Mouse (Mus musculus) CD4-positive naive resting alpha-beta T cell, adult 76 days (primary cell): Measurements from ENCODE around the gene Lce1f. TPM values are rescaled to one million over a fixed set of nuclear protein-coding genes. Genes with fewer than 3 reads are reported as not detected.

Source experiments
- total RNA-seq: library from RNA; stranded (reverse); gene quantifications from one replicate; pipeline ENCODE4 v1.2.4, GENCODE M21; 2023

Lce1f gene
- total RNA-seq, result not detected

DNA sequence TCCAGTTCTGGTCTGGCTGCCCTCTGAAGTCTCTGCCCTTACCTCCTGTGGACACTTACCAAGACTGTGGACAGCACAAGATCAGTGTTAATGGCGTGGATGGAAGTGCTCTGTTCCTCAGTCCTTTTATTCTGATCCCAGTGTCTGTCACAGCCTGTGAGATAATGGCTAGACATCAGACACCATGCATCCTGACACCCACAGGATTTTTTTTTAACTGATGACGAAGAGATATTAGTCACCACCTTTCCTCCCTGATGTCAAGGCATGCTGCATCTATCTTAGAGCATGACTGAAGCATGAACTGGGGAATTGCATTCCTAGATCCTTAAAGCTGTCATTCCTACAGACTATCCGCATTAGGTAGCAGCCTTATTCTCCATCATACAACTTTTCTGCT is at the start of gene Lce1f:
Gene Lce1f, minus strand, starts transcription at position 101 of the 400 bp plus-strand sequence.

DNA sequence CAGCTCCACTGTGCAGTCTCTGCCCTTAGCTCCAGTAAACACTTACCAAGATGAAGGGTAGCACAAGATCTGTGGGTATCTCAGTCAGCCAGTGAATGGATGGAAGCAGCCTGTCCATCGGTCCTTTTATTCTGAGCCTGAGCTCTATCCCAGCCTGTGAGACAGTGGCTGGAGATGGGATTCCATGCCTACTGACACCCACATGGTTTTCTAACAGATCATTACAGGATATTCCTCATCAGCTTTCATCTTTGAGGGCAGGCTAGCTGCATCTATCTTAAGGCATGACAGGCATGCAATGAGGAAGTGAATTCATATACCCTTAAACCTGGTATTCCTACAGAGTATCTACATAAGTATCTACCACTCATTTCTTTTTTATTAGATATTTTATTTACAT is 44.8 kb upstream of the Lce1f start, which contains the start of gene Lce1h:
Gene Lce1h, minus strand, starts transcription at position 101 of the 400 bp plus-strand sequence.

DNA sequence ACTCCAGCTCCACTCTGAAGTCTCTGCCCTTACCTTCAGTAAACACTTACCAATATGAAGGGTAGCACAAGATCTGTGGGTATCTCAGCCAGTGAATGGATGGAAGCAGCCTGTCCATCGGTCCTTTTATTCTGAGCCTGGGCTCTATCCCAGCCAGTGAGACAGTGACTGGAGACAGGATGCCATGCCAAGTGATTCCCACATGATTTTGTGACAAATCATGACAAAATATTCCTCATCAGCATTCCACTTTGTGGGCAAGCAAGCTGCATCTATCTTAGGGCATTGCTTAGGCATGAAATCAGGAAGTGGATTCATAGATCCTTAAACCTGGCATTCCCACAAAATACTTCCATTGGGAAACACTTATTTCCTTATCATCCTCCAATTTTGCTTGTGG is 32.1 kb upstream of the Lce1f start, which contains the start of gene Lce1g:
Gene Lce1g, minus strand, starts transcription at position 101 of the 400 bp plus-strand sequence.

DNA sequence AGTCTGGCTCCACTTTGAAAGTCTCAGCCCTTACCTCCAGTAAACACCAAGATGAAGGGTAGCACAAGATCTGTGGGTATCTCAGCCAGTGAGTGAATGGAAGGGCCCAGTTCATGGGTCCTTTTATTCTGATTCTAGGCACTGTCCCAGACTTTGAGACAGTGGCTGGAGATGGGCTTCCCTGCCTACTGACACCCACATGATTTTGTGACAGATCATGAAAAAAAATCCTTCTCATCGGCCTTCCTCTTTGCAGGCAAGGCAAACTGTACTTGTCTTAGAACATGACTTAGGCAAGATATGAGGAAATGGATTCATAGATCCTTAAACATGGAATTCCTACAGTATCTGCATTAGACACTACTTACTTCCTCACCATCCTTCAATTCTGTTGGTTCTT is 18.8 kb upstream of the Lce1f start, which contains the start of gene Gm38119:
Gene Gm38119, minus strand, starts transcription at position 101 of the 400 bp plus-strand sequence.

DNA sequence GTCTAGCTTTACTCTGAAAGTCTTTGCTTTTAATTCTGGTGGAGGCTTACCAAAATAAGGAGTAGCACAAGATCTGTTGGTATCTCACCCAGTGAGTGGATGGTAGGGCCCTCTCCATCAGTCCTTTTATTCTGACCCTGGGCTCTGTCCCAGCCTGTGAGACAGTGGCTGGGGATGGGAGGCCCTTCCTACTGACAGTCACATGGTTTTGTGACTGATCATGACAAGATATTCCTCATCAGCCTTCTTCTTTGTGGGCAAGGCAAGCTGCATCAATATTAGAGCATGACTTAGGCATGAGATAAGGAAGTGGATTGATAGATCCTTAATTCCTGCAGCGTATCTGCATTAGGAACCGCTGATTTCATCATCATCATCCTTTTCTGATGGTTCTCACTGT is 11.2 kb downstream of the Lce1f start, which contains the start of gene Lce1e:
Gene Lce1e, minus strand, starts transcription at position 101 of the 400 bp plus-strand sequence.

DNA sequence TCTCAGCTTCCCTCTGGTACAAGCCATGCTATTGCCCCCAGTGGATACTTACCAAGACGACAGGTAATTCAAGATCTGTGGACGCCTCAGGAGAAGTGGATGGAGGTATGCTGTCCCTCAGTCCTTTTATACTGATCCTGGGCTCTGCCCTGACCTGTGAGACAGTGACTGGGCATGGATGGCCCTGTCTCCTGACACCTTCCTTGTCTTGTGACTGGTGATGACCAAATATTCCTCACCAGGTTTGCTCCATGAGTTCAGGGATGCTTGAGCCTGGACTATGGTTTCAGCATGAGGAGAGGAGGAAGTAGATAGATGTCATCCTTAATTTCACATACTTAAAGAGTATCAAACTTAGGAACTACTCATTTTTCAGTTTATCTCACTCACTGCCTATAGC is 33.0 kb downstream of the Lce1f start, which contains the start of gene Lce1d:
Gene Lce1d, minus strand, starts transcription at position 101 of the 400 bp plus-strand sequence.

DNA sequence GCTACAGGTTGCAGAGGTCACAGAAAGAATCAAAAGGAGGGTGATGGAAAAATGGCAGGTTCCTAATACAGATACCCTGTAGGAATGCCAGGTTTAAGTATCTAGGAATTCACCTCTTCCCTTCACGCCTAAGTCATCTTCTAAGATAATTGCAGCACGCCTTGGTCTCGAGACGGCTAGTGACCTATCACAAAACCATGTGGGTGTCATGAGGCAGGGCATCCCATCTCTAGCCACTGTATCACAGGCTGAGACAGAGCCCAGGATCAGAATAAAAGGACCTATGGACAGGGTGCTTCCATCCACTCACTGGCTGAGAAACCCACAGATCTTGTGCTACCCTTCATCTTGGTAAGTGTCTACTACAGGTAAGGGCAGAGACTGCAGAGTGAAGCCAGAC is 41.2 kb downstream of the Lce1f start, which contains the start of gene Lce1c:
Gene Lce1c, plus strand, starts transcription at position 301 of the 400 bp plus-strand sequence.

DNA sequence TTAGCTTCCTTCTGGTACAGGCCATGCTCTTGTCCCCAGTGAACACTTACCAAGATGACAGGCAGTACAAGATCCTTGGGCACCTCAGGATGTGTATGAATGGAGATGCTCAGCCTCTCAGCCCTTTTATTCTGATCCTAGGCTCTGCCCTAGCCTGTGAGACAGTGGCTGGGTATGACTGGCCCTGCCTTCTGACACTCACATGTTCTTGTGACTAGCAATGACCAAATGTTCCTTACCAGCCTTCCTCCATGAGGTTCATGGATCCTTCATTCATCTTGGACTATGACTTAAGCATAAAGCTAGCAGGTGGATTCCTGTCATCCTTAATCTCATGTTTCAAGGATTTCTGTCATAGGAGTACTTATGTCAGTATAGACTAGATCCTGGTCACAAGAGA is 49.9 kb downstream of the Lce1f start, which contains the start of gene Lce1a2:
Gene Lce1a2, minus strand, starts transcription at position 101 of the 400 bp plus-strand sequence.

Other genes starting within 250 kb of the Lce1f start
- gene Sprr1a, start 234.5 kb downstream of the Lce1f start, total RNA-seq, result not detected
- gene Sprr4, start 219.9 kb downstream of the Lce1f start, total RNA-seq, result not detected
- gene 2310046K23Rik, start 185.8 kb downstream of the Lce1f start, total RNA-seq, result not detected
- gene Ivl, start 146.6 kb downstream of the Lce1f start, total RNA-seq, result not detected
- not detected for gene Smcp, start 131.4 kb downstream of the Lce1f start, total RNA-seq
- not detected for gene 2210017I01Rik, start 112.9 kb downstream of the Lce1f start, total RNA-seq
- not detected for gene Lce6a, start 98.7 kb downstream of the Lce1f start, total RNA-seq
- not detected for gene Lce1a1, start 72.0 kb downstream of the Lce1f start, total RNA-seq
- gene Lce1b, start 63.4 kb downstream of the Lce1f start, total RNA-seq, result not detected
- not detected for gene Lce1a2, start 50.0 kb downstream of the Lce1f start, total RNA-seq
- not detected for gene Lce1c, start 41.1 kb downstream of the Lce1f start, total RNA-seq
- gene Lce1d, start 33.1 kb downstream of the Lce1f start, total RNA-seq, result not detected
- not detected for gene Lce1e, start 11.3 kb downstream of the Lce1f start, total RNA-seq
- not detected for gene Gm38119, start 18.7 kb upstream of the Lce1f start, total RNA-seq
- not detected for gene Lce1g, start 32.0 kb upstream of the Lce1f start, total RNA-seq
- gene Lce1h, start 44.7 kb upstream of the Lce1f start, total RNA-seq, result not detected
- not detected for gene Lce1i, start 58.5 kb upstream of the Lce1f start, total RNA-seq
- gene Lce1j, start 70.2 kb upstream of the Lce1f start, total RNA-seq, result not detected
- gene Lce1k, start 87.5 kb upstream of the Lce1f start, total RNA-seq, result not detected
- gene Kprp, start 106.9 kb upstream of the Lce1f start, total RNA-seq, result not detected
- not detected for gene Lce1l, start 130.9 kb upstream of the Lce1f start, total RNA-seq
- not detected for gene 2310050C09Rik, start 149.9 kb upstream of the Lce1f start, total RNA-seq
- not detected for gene Lce3a, start 205.9 kb upstream of the Lce1f start, total RNA-seq
- not detected for gene Lce3b, start 212.6 kb upstream of the Lce1f start, total RNA-seq
- gene Lce3c, start 224.1 kb upstream of the Lce1f start, total RNA-seq, result not detected
- gene Lce3d, start 237.0 kb upstream of the Lce1f start, total RNA-seq, result not detected
- gene Lce3e, start 246.7 kb upstream of the Lce1f start, total RNA-seq, result not detected